Mouse (Mus musculus) small intestine, adult 2 months (tissue): ENCODE data around the gene Lgi2.

ENCODE experiments used
- CTCF ChIP-seq: fragments of 200-500 bp; IDR thresholded peaks from 2 replicates; pipeline ENCODE4 v1.5.1; 2012; ENCODE audit warnings: low read depth, mild to moderate bottlenecking, control low read depth, inconsistent platforms, low read length, moderate library complexity, mixed read lengths; ENCODE audit not compliant: insufficient replicate concordance, insufficient read length; ENCODE audit errors: extremely low read depth
- POLR2A ChIP-seq: fragments of 200-500 bp; IDR thresholded peaks from 2 replicates; pipeline ENCODE4 v1.6.1; 2012; ENCODE audit warnings: low read depth, mild to moderate bottlenecking, control low read depth, inconsistent platforms, low read length, moderate library complexity

DNA sequence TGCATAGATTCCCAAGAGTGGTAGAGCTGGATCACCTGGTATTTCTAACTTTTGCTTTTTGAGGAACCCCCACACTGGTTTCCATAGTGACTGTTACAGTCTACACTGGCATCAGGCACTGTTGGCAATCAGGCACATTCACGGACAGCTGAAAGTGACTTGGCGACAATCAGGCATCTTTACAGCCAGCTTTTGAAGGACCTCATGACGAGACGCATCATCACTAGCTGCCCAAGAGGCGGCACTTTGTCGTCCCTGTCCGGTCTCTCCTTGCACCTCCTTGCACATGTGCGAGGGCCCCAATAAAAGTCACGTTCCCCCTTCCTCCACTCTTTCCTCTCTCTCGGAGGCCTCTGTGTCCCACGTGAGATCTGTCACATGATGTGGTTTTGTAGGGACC, 62.1 kb downstream of the Lgi2 start:
- TF ChIP-seq POLR2A = no peak
- no peak for TF ChIP-seq CTCF
